Mouse (Mus musculus) heart, embryonic 15.5 days (tissue): ENCODE measurements around the gene Gm9732. TPM values are rescaled to one million over a fixed set of nuclear protein-coding genes. Genes with fewer than 3 reads are reported as not detected.
"Not testable (repeated sequence)": the region's sequence is repeated elsewhere in the genome, so short reads cannot be mapped to it uniquely, and the experiment has no call there.

Experiments used
- ATAC-seq: fragments of 200-750 bp; cut with Nextera tagmentation; replicated peaks from 2 replicates; pipeline ENCODE4 v1.8.0; 2017; ENCODE audit warnings: low read depth, moderate TSS enrichment; ENCODE audit not compliant: insufficient number of reproducible peaks, insufficient read depth, low FRiP score
- H3K27ac ChIP-seq: fragments of 300-500 bp; sonication (generic); 2 replicates; pipeline ENCODE4 v1.5.1; 2015; ENCODE audit warnings: mild to moderate bottlenecking, inconsistent platforms
- H3K27me3 ChIP-seq: fragments of 300-500 bp; sonication (generic); 2 replicates; pipeline ENCODE4 v1.6.1; 2015; ENCODE audit warnings: inconsistent platforms
- H3K36me3 ChIP-seq: fragments of 300-500 bp; sonication (generic); 2 replicates; pipeline ENCODE4 v1.6.1; 2015; ENCODE audit warnings: mild to moderate bottlenecking, inconsistent platforms
- H3K4me1 ChIP-seq: fragments of 300-500 bp; sonication (generic); replicated peaks from 2 replicates; pipeline ENCODE4 v1.6.1; 2015; ENCODE audit warnings: inconsistent platforms
- H3K4me2 ChIP-seq: fragments of 300-500 bp; sonication (generic); 2 replicates; pipeline ENCODE4 v1.6.1; 2015; ENCODE audit warnings: inconsistent platforms, mild to moderate bottlenecking, moderate library complexity
- H3K4me3 ChIP-seq: fragments of 300-500 bp; sonication (generic); 2 replicates; pipeline ENCODE4 v1.5.1; 2015; ENCODE audit warnings: mild to moderate bottlenecking, inconsistent platforms
- H3K9ac ChIP-seq: fragments of 300-500 bp; sonication (generic); 2 replicates; pipeline ENCODE4 v1.6.1; 2015; ENCODE audit warnings: mild to moderate bottlenecking, inconsistent platforms
- H3K9me3 ChIP-seq: fragments of 300-500 bp; sonication (generic); replicated peaks from 2 replicates; pipeline ENCODE4 v1.6.1; 2016; ENCODE audit warnings: inconsistent platforms
- WGBS: fragments of 180-500 bp; shearing (Covaris S2); methylation state at CpG from one replicate; pipeline ENCODE4 v1.1.7; 2015; ENCODE audit warnings: mixed read lengths; 5-methylcytosine and 5-hydroxymethylcytosine counted together
- polyA plus RNA-seq: library from polyadenylated mRNA; unstranded; fragments of >200 nt; fragmentation: Nextera tagmentation; extraction: Ambion mirVana; gene quantifications from 2 replicates; pipeline ENCODE4 v1.2.1, GENCODE M21; 2015

Gene Gm9732
- not detected in 2 replicates for polyA plus RNA-seq

GRCm38 (mm10) chr14:43274986-43275511 lies at the start of gene Gm9732:
Gm9732 (plus strand) TSS chr14:43275036.
- H3K27ac ChIP-seq, H3K27me3 ChIP-seq, H3K4me3 ChIP-seq, H3K4me2 ChIP-seq, ATAC-seq, H3K36me3 ChIP-seq, H3K4me1 ChIP-seq, H3K9ac ChIP-seq, H3K9me3 ChIP-seq: not testable (repeated sequence)
- WGBS = 73% methylated on average over 8 of the region's 8 CpGs

DNA sequence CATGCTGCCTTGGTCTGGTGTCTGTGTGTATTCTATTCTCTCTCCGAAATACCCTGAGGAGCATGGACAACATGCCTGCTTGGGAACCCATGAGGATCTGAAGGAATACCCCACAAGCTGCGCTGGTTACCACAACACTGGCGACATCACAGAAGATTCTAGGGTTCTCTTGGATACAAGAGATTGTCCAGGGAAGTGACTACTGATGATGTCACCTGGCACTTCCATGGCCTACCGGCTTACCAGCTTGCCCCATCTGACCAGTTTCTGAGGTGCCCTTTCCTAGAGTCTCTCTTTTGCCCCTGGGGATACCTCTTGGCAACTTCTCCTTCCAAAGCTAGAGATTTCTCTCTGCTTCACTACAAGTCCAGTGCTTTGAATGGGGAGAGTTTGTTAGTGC lies 39.6 kb upstream of the Gm9732 start, which contains the start of gene Gm8122:
Gene Gm8122, minus strand, starts transcription at position 101 of the 400 bp plus-strand sequence.
- not testable (repeated sequence) for H3K4me3 ChIP-seq, H3K4me1 ChIP-seq, H3K27me3 ChIP-seq, H3K9me3 ChIP-seq, H3K27ac ChIP-seq, H3K36me3 ChIP-seq, ATAC-seq, H3K9ac ChIP-seq, H3K4me2 ChIP-seq
- 87% methylated on average over 4 of the region's 4 CpGs for WGBS

GRCm38 (mm10) chr14:43237769-43238168 lies 37.1 kb upstream of the Gm9732 start:
- not testable (repeated sequence) for H3K4me1 ChIP-seq, H3K36me3 ChIP-seq, H3K4me3 ChIP-seq, ATAC-seq, H3K9me3 ChIP-seq, H3K9ac ChIP-seq, H3K27ac ChIP-seq, H3K4me2 ChIP-seq, H3K27me3 ChIP-seq

GRCm38 (mm10) chr14:43249611-43250170 lies 25.1 kb upstream of the Gm9732 start:
- H3K4me3 ChIP-seq, H3K4me2 ChIP-seq, H3K9me3 ChIP-seq, ATAC-seq, H3K4me1 ChIP-seq, H3K36me3 ChIP-seq, H3K27ac ChIP-seq, H3K9ac ChIP-seq, H3K27me3 ChIP-seq: not testable (repeated sequence)
- 33% methylated on average over 10 of the region's 12 CpGs for WGBS

DNA sequence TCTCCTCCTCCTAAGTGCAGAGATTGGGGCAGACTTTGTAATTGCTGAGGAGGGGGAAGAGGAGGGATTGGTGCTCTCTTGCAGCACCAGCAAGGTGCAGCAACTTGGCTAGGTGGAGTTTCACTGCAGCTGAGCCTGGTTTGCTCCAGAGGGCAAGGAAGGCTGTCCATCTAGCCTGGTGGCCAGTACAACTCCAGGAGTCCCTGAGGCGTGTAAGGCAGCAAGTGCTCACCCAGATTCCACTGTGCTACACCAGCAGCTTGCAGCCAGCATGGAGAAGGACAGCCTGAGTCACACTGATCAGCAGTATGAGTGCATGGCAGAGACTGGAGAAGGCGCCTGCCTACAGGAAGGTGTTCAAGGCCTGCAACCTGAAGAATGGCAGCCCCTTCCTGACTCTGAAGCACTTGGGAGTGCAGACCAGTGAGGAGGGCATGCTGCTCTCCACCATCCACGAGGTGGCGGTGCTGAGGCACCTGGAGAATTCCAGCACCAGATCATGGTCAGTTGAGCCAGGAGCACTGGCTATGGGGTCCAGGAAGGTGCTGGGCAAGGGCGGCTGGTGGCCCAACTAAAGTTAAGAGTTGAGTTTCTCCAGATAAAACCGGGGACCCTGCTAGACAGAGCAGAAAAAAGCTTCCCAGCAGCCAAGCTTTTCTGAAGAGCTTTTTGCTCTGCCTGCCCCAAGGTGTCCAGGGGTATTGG lies 24.1 kb upstream of the Gm9732 start:
- H3K27me3 ChIP-seq, H3K4me1 ChIP-seq, H3K4me2 ChIP-seq, H3K9me3 ChIP-seq, H3K36me3 ChIP-seq, ATAC-seq, H3K4me3 ChIP-seq, H3K9ac ChIP-seq, H3K27ac ChIP-seq: not testable (repeated sequence)
- WGBS = 34% methylated on average over 5 of the region's 6 CpGs

GRCm38 (mm10) chr14:43256511-43256910 lies 18.3 kb upstream of the Gm9732 start:
- whole genome bisulfite sequencing = 62% methylated on average over 1 of the region's 1 CpGs
- H3K4me2 ChIP-seq, H3K27ac ChIP-seq, ATAC-seq, H3K27me3 ChIP-seq, H3K4me1 ChIP-seq, H3K36me3 ChIP-seq, H3K9me3 ChIP-seq, H3K4me3 ChIP-seq, H3K9ac ChIP-seq: not testable (repeated sequence)

DNA sequence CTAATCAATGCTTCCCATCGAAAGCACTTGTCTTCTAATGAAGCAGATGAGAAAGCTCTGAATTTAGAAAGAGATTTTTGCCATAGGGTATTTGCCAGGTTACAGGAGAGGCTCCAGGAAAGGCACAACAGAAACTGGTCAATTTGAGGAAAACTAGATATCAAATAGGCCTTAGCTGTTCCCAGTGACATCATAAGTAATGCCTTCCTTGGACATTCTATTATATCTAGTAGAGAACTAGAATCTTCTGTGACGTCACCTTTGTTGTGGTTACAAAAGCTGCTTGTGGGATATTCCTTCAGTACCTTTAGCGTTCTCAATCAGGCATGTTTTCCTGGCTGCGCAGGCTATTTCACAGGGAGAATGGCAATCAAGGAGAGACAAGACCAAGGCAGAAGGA lies 16.5 kb upstream of the Gm9732 start, which contains the start of gene Gm8126:
Gene Gm8126, plus strand, starts transcription at position 301 of the 400 bp plus-strand sequence.
- H3K4me2 ChIP-seq, ATAC-seq, H3K9ac ChIP-seq, H3K4me1 ChIP-seq, H3K27ac ChIP-seq, H3K27me3 ChIP-seq, H3K4me3 ChIP-seq, H3K36me3 ChIP-seq, H3K9me3 ChIP-seq: not testable (repeated sequence)
- WGBS = 81% methylated on average over 3 of the region's 4 CpGs

DNA sequence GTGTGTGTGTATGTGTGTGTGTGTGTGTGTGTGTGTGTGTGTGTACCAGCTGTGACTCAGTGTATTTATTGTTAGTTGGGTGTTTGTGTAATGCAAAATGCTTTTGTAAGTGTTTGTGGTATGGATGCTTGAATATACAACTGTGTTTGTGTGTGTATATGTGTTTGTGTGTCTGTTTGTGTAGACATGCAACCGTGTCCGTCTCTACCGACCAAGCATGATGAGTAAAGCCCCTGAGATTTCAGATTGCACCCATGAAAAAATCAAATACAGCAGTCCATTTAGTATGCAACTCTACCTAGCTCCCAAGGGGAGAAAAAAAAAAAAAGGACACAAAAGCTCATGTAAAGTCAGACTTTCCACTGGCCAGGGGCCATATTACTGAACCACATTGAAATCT lies 11.4 kb upstream of the Gm9732 start:
- H3K9ac ChIP-seq, H3K4me2 ChIP-seq, H3K4me3 ChIP-seq, H3K27ac ChIP-seq, H3K9me3 ChIP-seq, ATAC-seq, H3K4me1 ChIP-seq, H3K27me3 ChIP-seq, H3K36me3 ChIP-seq: not testable (repeated sequence)
- WGBS = 83% methylated on average over 3 of the region's 3 CpGs

GRCm38 (mm10) chr14:43268521-43269084 lies 6.2 kb upstream of the Gm9732 start:
- H3K9ac ChIP-seq, H3K27ac ChIP-seq, H3K4me3 ChIP-seq, ATAC-seq, H3K27me3 ChIP-seq, H3K4me2 ChIP-seq, H3K36me3 ChIP-seq, H3K4me1 ChIP-seq, H3K9me3 ChIP-seq: not testable (repeated sequence)
- 48% methylated on average over 2 of the region's 2 CpGs for WGBS

GRCm38 (mm10) chr14:43269211-43269610 lies 5.6 kb upstream of the Gm9732 start:
- not testable (repeated sequence) for H3K27me3 ChIP-seq, H3K4me3 ChIP-seq, ATAC-seq, H3K36me3 ChIP-seq, H3K4me1 ChIP-seq, H3K4me2 ChIP-seq, H3K9ac ChIP-seq, H3K9me3 ChIP-seq, H3K27ac ChIP-seq
- 79% methylated on average over 3 of the region's 3 CpGs for WGBS

GRCm38 (mm10) chr14:43273161-43273560 lies 1.7 kb upstream of the Gm9732 start:
- H3K9ac ChIP-seq, H3K36me3 ChIP-seq, H3K4me2 ChIP-seq, H3K27me3 ChIP-seq, H3K27ac ChIP-seq, H3K9me3 ChIP-seq, ATAC-seq, H3K4me1 ChIP-seq, H3K4me3 ChIP-seq: not testable (repeated sequence)
- WGBS = 74% methylated on average over 1 of the region's 1 CpGs

DNA sequence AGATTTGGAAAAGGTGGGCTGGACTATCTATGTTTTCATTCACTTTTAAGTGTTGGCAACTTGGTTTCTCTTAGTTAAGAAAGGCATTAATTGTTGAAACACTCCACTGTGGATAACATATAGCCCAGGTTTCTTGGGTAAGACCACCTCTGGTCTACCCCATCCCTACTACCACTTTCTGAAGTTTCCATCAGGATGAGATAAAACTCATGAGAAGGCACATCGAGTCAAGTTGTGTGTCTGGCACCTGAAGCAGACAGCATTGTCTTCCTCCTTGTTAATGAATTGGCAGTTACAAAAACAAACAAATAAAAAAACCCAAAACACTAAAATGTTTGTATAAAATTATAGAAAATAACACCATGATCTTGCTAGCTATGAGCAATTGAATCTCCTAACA lies 916 bp downstream of the Gm9732 start:
- H3K27ac ChIP-seq, H3K9me3 ChIP-seq: not testable (repeated sequence)

More for the DNA sequence above, 916 bp downstream of the Gm9732 start:
- not testable (repeated sequence) for H3K9ac ChIP-seq, H3K4me3 ChIP-seq, H3K36me3 ChIP-seq, H3K27me3 ChIP-seq, H3K4me2 ChIP-seq, ATAC-seq, H3K4me1 ChIP-seq
- WGBS = 73% methylated on average over 1 of the region's 1 CpGs
